Mouse (Mus musculus) stomach, postnatal 0 days (tissue): ENCODE results near the gene Ssbp3. TPM values are rescaled to one million over a fixed set of nuclear protein-coding genes. Genes with fewer than 3 reads are reported as not detected.

Experiments
- ATAC-seq: fragments of 200-750 bp; cut with Nextera tagmentation; 2 replicates; pipeline ENCODE4 v1.8.0; 2017; ENCODE audit not compliant: low FRiP score, low TSS enrichment
- DNase-seq: peaks from one replicate; pipeline ENCODE4 v3.0.0-alpha.2; 2016; ENCODE audit warnings: low spot score
- H3K27ac ChIP-seq: fragments of 300-500 bp; sonication (generic); replicated peaks from 2 replicates; pipeline ENCODE4 v1.5.1; 2014; ENCODE audit warnings: mild to moderate bottlenecking, control low read depth
- H3K27me3 ChIP-seq: fragments of 300-500 bp; sonication (generic); 2 replicates; pipeline ENCODE4 v1.6.1; 2014; ENCODE audit warnings: low read length; ENCODE audit not compliant: control insufficient read depth, insufficient read depth
- H3K36me3 ChIP-seq: fragments of 300-500 bp; sonication (generic); 2 replicates; pipeline ENCODE4 v1.6.1; 2014; ENCODE audit warnings: low read length, mixed read lengths; ENCODE audit not compliant: control insufficient read depth, insufficient read depth
- H3K4me1 ChIP-seq: fragments of 300-500 bp; sonication (generic); replicated peaks from 2 replicates; pipeline ENCODE4 v1.6.1; 2014; ENCODE audit warnings: antibody characterized with exemption; ENCODE audit not compliant: control insufficient read depth, insufficient read depth
- H3K4me2 ChIP-seq: fragments of 300-500 bp; sonication (generic); replicated peaks from 2 replicates; pipeline ENCODE4 v1.6.1; 2014; ENCODE audit warnings: low read depth, mild to moderate bottlenecking, control low read depth, moderate library complexity
- H3K4me3 ChIP-seq: fragments of 300-500 bp; sonication (generic); 2 replicates; pipeline ENCODE4 v1.5.1; 2014; ENCODE audit warnings: low read depth, low read length, control low read depth
- H3K9ac ChIP-seq: fragments of 300-500 bp; sonication (generic); 2 replicates; pipeline ENCODE4 v1.6.1; 2014; ENCODE audit warnings: mild to moderate bottlenecking, low read length, control low read depth, mixed read lengths
- H3K9me3 ChIP-seq: fragments of 300-500 bp; sonication (generic); 2 replicates; pipeline ENCODE4 v1.6.1; 2016; ENCODE audit warnings: low read length; ENCODE audit not compliant: control insufficient read depth
- CTCF ChIP-seq: IDR thresholded peaks from 2 replicates; pipeline ENCODE4 v1.5.1; 2016; ENCODE audit warnings: antibody characterized with exemption, low read depth, mild to moderate bottlenecking, moderate library complexity
- EP300 ChIP-seq: optimal IDR thresholded peaks from 2 replicates; pipeline ENCODE3; 2016; ENCODE audit warnings: antibody characterized with exemption
- WGBS: fragments of 180-500 bp; shearing (Covaris S2); extraction: QIAGEN DNeasy Blood & Tissue Kit; methylation state at CpG from one replicate; pipeline ENCODE4 v1.1.7; 2014; 5-methylcytosine and 5-hydroxymethylcytosine counted together
- polyA plus RNA-seq: library from polyadenylated mRNA; unstranded; fragments of >200 nt; fragmentation: Nextera tagmentation; extraction: Ambion mirVana; gene quantifications from 2 replicates; pipeline ENCODE4 v1.2.1, GENCODE M21; 2015

Gene Ssbp3
- polyA plus RNA-seq, 1 experiment from 2014 or later: 39.3 TPM

GRCm38 (mm10) chr4:106938506-106939222 is 28.2 kb downstream of the Ssbp3 start:
- no peaks in the 10 kb centered on the region for H3K9me3 ChIP-seq
- H3K9ac ChIP-seq: no peak overlapping the region
- H3K4me1 ChIP-seq: peaks cover 9% of the 10 kb centered on the region; the same call in 1 of the 2 replicates
- no peaks in the 10 kb centered on the region for H3K27me3 ChIP-seq
- H3K4me2 ChIP-seq: no peak overlapping the region
- H3K27ac ChIP-seq: no peak overlapping the region
- DNase-seq (no peak), ATAC-seq (no peak)
- WGBS: 61% methylated on average over 8 of the region's 8 CpGs
- H3K4me3 ChIP-seq: no peak overlapping the region
- H3K36me3 ChIP-seq: no peaks in the 10 kb centered on the region
- no peak for TF ChIP-seq CTCF
- TF ChIP-seq EP300: no peak

- H3K27me3 ChIP-seq: no peaks in the 10 kb centered on the region
- TF ChIP-seq EP300: no peak
- TF ChIP-seq CTCF: no peak
- peak; percentile 51 for DNase-seq
These were observed 28.9 kb downstream of the Ssbp3 start for GRCm38 (mm10) chr4:106939223-106939918.

GRCm38 (mm10) chr4:106939919-106940227 is 29.4 kb downstream of the Ssbp3 start:
- no peak for TF ChIP-seq CTCF
- no peaks in the 10 kb centered on the region for H3K36me3 ChIP-seq
- no peak overlapping the region for H3K27ac ChIP-seq
- DNase-seq (no peak), ATAC-seq (no peak)
- H3K4me3 ChIP-seq: no peak overlapping the region
- H3K9me3 ChIP-seq: no peaks in the 10 kb centered on the region
- peaks cover 9% of the 10 kb centered on the region; the same call in 1 of the 2 replicates for H3K4me1 ChIP-seq
- 56% methylated on average over 4 of the region's 4 CpGs for WGBS
- H3K9ac ChIP-seq: no peak overlapping the region
- no peaks in the 10 kb centered on the region for H3K27me3 ChIP-seq
- H3K4me2 ChIP-seq: no peak overlapping the region

More at GRCm38 (mm10) chr4:106939223-106939918, 28.9 kb downstream of the Ssbp3 start:
- H3K36me3 ChIP-seq: no peaks in the 10 kb centered on the region
- no peak overlapping the region for H3K4me2 ChIP-seq
- ATAC-seq: no peak
- no peaks in the 10 kb centered on the region for H3K9me3 ChIP-seq
- H3K9ac ChIP-seq: no peak overlapping the region
- no peak overlapping the region for H3K27ac ChIP-seq
- WGBS: 30% methylated on average over 6 of the region's 6 CpGs
- no peak overlapping the region for H3K4me3 ChIP-seq
- peaks cover 9% of the 10 kb centered on the region; the same call in 1 of the 2 replicates for H3K4me1 ChIP-seq

GRCm38 (mm10) chr4:106940945-106941344 is 30.4 kb downstream of the Ssbp3 start:
- H3K9ac ChIP-seq: no peak overlapping the region
- TF ChIP-seq CTCF (no peak), EP300 (no peak)
- peaks cover 9% of the 10 kb centered on the region; the same call in 1 of the 2 replicates for H3K4me1 ChIP-seq
- no peak overlapping the region for H3K4me3 ChIP-seq
- H3K36me3 ChIP-seq: no peaks in the 10 kb centered on the region
- no peak overlapping the region for H3K4me2 ChIP-seq
- no peak for ATAC-seq
- H3K9me3 ChIP-seq: no peaks in the 10 kb centered on the region
- no peak overlapping the region for H3K27ac ChIP-seq
- no peak for DNase-seq
- 52% methylated on average over 6 of the region's 6 CpGs for WGBS
- no peaks in the 10 kb centered on the region for H3K27me3 ChIP-seq

GRCm38 (mm10) chr4:106941475-106941874 is 31.0 kb downstream of the Ssbp3 start:
- Histone ChIP-seq H3K4me3 (no peak overlapping the region), H3K36me3 (no peaks in the 10 kb centered on the region), H3K9ac (no peak overlapping the region), H3K9me3 (no peaks in the 10 kb centered on the region), H3K4me1 (peaks cover 9% of the 10 kb centered on the region; the same call in 1 of the 2 replicates), H3K27ac (no peak overlapping the region), H3K4me2 (no peak overlapping the region), H3K27me3 (no peaks in the 10 kb centered on the region)
- no peak for TF ChIP-seq EP300
- ATAC-seq (no peak), DNase-seq (no peak)

GRCm38 (mm10) chr4:106942491-106942890 is 32.0 kb downstream of the Ssbp3 start:
- H3K4me2 ChIP-seq: no peak overlapping the region
- ATAC-seq: no peak
- no peak overlapping the region for H3K9ac ChIP-seq
- H3K4me1 ChIP-seq: peaks cover 9% of the 10 kb centered on the region; the same call in 1 of the 2 replicates
- H3K4me3 ChIP-seq: no peak overlapping the region
- DNase-seq: peak; percentile 58
- 56% methylated on average over 4 of the region's 4 CpGs for WGBS
- no peaks in the 10 kb centered on the region for H3K9me3 ChIP-seq
- TF ChIP-seq CTCF (no peak), EP300 (no peak)
- H3K27ac ChIP-seq: 0 out of 2 replicates have a peak overlapping the region, but pooled peaks have one; percentile 24
- no peaks in the 10 kb centered on the region for H3K36me3 ChIP-seq
- H3K27me3 ChIP-seq: no peaks in the 10 kb centered on the region
